8 mouse cellular contexts compared by ENCODE assay signal in genomic region chr5:21701351-21702008, GRCm38 (mm10). TPM values are rescaled to one million over a fixed set of nuclear protein-coding genes. Genes with fewer than 3 reads are reported as not detected.
A peak's percentile ranks its signal among the peaks of the same experiment; 100 is the strongest.
DNase-seq lines count a peak whose midpoint lies in the region; ATAC-seq lines count a peak whose summit lies in the region.

Napepld (minus strand) TSS chr5:21701396.

- DNase-seq in adipocyte (ENCODE audit: low spot score) = peak; percentile 100
- peak; percentile 98 for DNase-seq in embryo, embryonic 10 days (ENCODE audit: low spot score)
- DNase-seq in gastrocnemius, postnatal 10 days = peak; percentile 99
- peak; percentile 98 for DNase-seq in induced T-regulatory cell, adult 2 months (ENCODE audit: low read depth)
- DNase-seq in left cerebral cortex, adult 9 months (ENCODE audit: low spot score in 2 of 2) = peak; percentile 94 to 99
- DNase-seq in right cerebral cortex, postnatal 14 days = peak; percentile 98
- DNase-seq in urinary bladder, postnatal 36 days (ENCODE audit: low spot score in 2 of 2) = peak; percentile 100

- ATAC-seq in megakaryocyte progenitor cell, adult 5-6 weeks (replicated peaks; ENCODE audit: poor library complexity) = peak; percentile 87

RNA-seq across cellular contexts. Expression of gene Napepld, which starts in this region (rescaled TPM):
- total RNA-seq in gastrocnemius, postnatal 10 days (2021) = 1 to 10 TPM; 6.3 to 6.5 TPM
- total RNA-seq in megakaryocyte progenitor cell, adult 5-6 weeks (2015) = 5.3 and 6.9 TPM in 2 replicates
- 3.5 and 3.8 TPM in 2 replicates for total RNA-seq in megakaryocyte progenitor cell, adult 5-6 weeks (2017)

Comparison
In these comparisons a context has a peak if more than half of its experiments do, and no peak if none do; other contexts are left out.
1. Peak in every context shown above with its lines: DNase-seq and ATAC-seq.